Mouse (Mus musculus) embryonic fibroblast, embryonic 13.5 days (primary cell): ENCODE data around the gene Optc. TPM values are rescaled to one million over a fixed set of nuclear protein-coding genes. Genes with fewer than 3 reads are reported as not detected.

Source experiments
- H3K27ac ChIP-seq: 2 replicates; pipeline ENCODE4 v1.5.1; 2012; ENCODE audit warnings: low read length, control low read depth, inconsistent platforms; ENCODE audit not compliant: insufficient read depth
- H3K4me1 ChIP-seq: 2 replicates; pipeline ENCODE4 v1.6.1; 2011; ENCODE audit warnings: low read length; ENCODE audit not compliant: control insufficient read depth, insufficient read depth
- H3K4me3 ChIP-seq: 2 replicates; pipeline ENCODE4 v1.5.1; 2011; ENCODE audit warnings: mild to moderate bottlenecking, control low read depth, low read length; ENCODE audit not compliant: insufficient read depth
- CTCF ChIP-seq: IDR thresholded peaks from 2 replicates; pipeline ENCODE4 v1.5.1; 2011; ENCODE audit warnings: mild to moderate bottlenecking, control low read depth, low read length, moderate library complexity, borderline replicate concordance; ENCODE audit not compliant: insufficient read depth
- POLR2A ChIP-seq: IDR thresholded peaks from 2 replicates; pipeline ENCODE4 v1.6.1; 2011; ENCODE audit warnings: low read depth, mild to moderate bottlenecking, control low read depth, low read length, moderate library complexity
- polyA plus RNA-seq: library from polyadenylated mRNA; stranded (reverse); fragments of >200 nt; gene quantifications from 2 replicates; pipeline ENCODE4 v1.2.4, GENCODE M21; 2011; ENCODE audit warnings: low read depth; ENCODE audit not compliant: missing spikeins, insufficient read length

The Optc gene
- polyA plus RNA-seq, 1 experiment = 4.3 TPM

DNA sequence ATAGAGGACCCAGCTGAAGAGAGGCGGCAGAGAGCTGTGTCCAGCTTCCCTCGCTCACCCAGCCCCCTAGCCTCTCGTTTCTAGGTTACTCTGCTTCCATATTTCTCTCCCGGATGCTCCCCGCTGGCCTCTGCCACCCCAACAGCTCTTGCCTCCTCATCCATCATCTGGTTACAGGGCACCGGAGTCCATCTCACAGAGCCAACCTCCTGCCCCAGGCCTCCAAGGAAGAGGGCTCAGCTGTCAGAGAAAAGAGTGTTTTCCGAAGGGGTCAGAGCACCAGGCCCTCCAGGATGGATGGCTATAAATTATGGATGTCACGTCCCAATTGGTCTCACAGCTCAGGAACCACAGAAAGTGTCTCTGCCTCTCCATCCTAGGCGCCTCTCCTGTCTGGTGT lies 23.1 kb downstream of the Optc start:
- H3K4me1 ChIP-seq = no peaks in the 10 kb centered on the region
- TF ChIP-seq POLR2A (no peak), CTCF (no peak)

DNA sequence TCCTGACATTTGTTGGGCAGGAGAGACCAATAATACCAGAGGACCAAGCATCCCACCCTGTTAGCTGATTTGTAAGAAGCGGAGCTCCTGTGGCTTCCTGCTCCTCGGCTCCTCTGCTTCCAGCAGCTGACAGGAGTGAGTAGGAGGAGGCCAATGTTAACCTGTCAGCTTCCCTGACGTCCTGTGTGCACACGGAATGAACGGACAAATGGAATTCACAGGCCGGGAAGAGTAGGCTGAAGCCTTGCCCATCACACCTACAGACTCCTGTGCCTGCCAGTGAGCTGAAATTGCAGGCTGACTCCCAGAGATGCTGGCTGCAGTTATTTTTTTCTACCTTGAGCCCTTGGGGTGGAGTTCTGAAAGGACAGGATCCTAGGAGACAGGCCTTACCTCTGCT lies 23.7 kb downstream of the Optc start:
- Histone ChIP-seq H3K4me1 (no peaks in the 10 kb centered on the region), H3K4me3 (no peak overlapping the region), H3K27ac (no peak overlapping the region)
- no peak for TF ChIP-seq POLR2A
- TF ChIP-seq CTCF = no peak

More for the DNA sequence above, 23.1 kb downstream of the Optc start:
- no peak overlapping the region for H3K27ac ChIP-seq
- no peak overlapping the region for H3K4me3 ChIP-seq

DNA sequence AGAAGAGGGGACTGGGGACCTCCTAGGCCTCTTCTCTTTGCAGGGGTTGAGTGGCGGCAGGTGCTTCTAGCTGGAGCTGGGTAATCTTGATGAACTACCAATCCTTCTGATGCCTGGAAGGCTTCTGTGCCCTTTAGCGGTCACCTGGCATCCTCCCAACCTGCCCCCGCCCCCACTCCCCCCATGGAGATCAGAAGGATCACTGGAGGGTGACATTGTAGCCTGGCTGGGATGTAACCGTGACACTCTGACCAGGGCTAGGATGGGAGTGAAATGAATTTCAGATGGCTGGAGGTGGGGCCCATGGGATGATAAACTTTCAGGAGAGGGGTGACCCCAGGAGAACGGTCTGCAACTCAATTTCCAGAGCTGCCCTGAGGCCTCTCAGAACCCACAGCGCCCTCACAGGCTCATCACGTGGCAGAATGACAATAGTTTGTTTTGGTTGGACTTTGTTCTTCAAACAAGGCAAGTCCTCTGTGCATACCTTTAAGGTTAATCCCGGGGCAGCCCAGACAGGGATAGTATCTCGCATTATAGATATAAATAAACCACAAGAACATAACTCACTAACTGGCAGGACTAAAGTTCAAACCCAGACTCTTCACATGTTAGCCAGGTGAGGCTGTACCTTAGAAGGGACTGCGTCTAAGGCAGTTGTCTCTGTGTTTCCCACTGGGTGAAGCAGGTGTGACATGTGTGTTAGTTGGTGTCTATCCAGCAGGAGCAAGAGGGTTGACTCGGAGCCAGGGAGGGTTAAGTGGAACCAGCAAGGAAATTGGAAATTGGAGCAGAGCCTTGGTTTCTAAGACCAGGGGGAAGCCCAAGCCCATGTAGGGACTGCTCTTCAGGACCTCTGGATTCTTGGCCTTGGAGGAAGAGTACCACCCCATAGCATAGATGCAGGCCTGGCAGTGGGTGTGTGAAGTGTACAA lies 25.2 kb downstream of the Optc start:
- no peak for TF ChIP-seq CTCF
- TF ChIP-seq POLR2A = no peak
- no peak overlapping the region for H3K27ac ChIP-seq
- H3K4me3 ChIP-seq = no peak overlapping the region
- H3K4me1 ChIP-seq = no peaks in the 10 kb centered on the region

DNA sequence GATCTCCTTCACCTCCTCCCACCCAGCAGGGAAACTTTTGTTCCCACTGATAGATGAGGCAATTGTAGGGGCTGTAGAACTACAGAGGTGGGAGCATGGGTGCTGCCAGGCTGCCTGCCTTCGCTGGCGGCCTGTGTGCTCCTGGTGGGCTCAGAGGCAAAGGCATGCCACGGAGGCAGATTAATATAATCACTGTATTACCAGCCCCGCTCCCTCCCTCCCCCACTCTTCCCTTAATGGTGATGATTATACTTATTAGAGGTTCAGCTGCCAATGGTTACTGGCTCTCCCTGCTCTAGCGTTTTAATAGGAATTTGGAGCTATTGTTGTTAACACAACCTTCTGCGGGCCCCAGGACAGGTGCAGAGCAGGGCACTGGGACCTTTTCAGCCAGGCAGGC lies 26.0 kb downstream of the Optc start:
- Histone ChIP-seq H3K27ac (no peak overlapping the region), H3K4me3 (no peak overlapping the region), H3K4me1 (no peaks in the 10 kb centered on the region)
- TF ChIP-seq CTCF (no peak), POLR2A (no peak)

DNA sequence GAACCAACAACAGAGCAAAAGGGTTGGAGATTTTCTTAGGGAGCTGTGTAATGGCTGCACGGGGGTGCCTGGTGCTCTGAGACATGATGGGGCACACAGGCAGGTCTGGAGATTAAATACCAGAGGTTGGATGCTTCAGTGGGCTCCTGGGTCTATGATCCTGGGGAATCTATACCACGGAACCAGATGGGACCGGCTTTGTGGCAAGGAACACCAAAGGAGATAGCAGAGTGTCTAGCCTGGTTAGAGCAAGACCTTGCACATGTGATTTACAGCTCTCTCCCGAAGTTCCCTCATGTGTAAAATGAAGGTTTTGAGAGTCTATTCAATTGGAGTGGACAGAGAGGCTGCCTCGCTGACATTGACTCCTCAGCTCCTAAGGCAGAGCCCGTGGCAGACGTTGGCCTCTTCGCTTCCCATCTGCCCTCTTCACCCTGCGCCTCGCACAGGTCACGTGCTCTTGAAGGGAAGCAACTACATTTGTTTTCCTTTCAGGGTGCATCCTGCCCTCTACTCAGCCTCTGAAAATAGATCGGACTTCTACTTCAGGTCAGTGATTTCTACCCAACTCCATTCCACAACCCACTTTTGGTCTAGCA lies 28.9 kb downstream of the Optc start:
- TF ChIP-seq CTCF (no peak), POLR2A (no peak)
- H3K4me1 ChIP-seq = no peaks in the 10 kb centered on the region
- no peak overlapping the region for H3K27ac ChIP-seq
- no peak overlapping the region for H3K4me3 ChIP-seq

DNA sequence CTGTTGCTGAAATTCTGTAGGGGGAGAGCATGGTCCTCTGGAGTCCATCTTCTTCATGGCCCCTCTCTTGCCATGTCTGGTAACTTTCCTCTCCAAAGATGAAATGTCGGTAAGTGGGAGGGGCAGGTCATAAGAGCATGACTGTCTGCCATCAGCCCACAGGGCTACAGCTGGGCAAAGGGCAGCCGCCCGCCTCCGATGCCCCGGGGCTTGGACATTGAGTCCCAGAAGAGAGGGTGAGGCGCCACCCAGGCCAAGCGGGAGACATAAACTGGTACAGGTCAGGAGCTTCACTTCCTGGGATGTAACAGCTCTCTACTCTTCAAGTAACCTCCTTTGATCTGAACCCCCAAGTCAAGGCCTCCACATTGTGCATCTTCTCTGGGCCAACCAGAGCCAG lies 30.9 kb downstream of the Optc start:
- Histone ChIP-seq H3K27ac (no peak overlapping the region), H3K4me3 (no peak overlapping the region), H3K4me1 (no peaks in the 10 kb centered on the region)
- no peak for TF ChIP-seq CTCF
- no peak for TF ChIP-seq POLR2A

DNA sequence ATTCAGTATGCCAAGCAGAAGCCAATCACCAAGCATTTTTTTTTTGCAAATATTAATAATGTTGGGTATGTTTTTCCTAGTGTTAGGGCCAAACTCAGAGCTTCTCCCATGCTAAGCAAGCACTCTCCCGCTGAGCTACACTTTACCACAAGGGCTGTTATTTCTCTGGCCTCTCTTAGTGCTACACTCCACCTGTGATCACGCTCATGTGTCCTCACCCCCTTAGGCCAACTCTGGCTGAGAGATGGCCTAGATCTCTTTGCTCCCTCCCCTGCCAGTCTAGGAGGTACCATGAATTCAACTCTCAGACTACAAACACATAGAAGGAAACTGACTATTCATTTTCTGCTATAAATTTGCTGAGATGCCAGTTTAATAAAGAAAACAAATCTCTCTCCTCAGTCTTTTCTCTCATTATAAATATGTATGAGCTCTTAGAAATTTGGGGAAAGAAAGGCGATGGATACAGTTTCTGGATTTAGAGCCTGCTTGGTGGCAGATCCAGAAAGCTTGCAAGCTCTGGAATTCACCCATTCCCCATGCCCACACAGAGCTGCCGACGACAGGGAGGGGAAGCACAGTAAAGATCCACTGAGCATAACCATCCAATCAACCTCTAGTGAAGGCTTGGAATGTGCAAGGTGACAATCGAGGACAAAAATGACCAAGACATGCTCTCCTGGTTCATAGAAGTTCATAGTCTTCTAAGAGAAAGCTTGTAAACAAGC lies 34.5 kb downstream of the Optc start:
- no peak for TF ChIP-seq CTCF
- no peak for TF ChIP-seq POLR2A
- no peak overlapping the region for H3K27ac ChIP-seq
- no peak overlapping the region for H3K4me3 ChIP-seq
- H3K4me1 ChIP-seq = no peaks in the 10 kb centered on the region

DNA sequence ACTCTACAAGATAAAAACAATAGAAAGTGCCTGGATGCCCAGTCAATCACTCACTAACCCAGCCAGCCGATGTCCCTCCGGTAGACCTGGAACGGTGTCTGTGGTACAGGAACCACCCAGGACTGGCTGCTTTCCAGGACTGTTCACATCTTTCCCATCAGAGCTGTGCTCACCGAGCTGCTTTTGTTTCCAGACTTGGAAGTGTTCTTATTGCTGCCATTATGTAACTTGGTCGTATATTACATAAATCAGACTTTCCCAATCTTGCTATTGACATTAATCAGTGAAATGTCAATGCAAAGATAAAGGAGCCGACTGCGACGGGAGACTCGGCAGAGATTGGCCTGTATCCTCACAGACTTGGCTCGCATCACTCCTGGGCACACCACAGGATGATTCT lies 36.6 kb downstream of the Optc start:
- H3K4me3 ChIP-seq = no peak overlapping the region
- TF ChIP-seq POLR2A (no peak), CTCF (no peak)
- no peak overlapping the region for H3K27ac ChIP-seq
- H3K4me1 ChIP-seq = no peaks in the 10 kb centered on the region

DNA sequence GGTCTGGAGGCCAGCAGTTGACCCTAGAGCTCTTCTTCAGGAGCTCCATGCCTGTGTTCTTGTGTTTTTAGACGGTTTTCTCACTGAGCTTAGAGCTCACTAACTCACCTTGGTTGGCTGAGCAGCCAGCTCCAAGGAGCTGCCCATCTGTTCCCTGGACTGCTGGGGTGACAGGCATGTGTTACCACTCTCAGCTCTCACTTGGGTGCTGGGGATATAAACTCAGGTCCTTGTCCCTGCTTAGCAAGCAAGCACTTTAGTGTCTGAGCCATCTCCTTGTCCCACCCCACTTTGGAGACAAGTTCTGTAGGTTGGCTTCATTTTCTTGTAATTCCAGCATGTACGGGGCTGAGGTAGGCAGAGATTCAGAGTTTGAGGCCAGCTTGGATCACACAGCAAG lies 38.6 kb downstream of the Optc start:
- TF ChIP-seq POLR2A (no peak), CTCF (no peak)
- Histone ChIP-seq H3K4me1 (no peaks in the 10 kb centered on the region), H3K4me3 (no peak overlapping the region), H3K27ac (no peak overlapping the region)

DNA sequence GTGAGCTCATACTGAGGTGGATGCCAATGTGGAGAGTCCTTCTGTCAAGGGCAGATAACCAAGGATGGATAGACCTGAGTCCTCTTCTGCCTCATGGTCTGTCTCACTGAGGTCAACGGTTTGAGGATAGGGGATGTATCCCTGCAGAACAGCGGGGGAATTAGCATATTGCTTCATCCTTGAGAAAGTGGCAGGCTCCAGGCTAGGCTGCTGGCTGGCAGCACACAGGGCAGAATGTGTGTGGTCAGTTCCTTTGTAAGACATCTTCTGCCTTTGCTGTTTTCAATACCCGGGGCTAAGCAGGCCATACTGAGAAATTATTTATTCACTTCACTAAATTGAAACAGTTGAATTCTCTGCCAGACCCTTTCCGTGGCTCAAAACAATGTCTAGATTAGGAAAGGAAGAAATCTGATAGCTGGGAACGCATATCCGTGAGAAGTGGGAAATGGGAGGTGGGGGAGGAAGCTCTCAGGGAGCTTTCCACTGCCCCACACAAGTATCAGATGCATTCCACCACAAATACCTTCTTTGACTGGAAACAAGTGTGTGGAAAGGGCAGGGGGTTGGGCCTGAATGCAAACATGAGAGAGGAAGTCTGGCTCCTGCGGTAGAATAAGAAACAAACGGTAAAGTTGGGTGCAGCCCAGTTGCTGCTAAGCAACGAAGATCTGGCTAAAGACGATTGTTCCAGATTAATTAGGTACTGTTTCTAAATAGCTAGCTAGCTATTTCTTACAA lies 44.4 kb downstream of the Optc start:
- no peak overlapping the region for H3K27ac ChIP-seq
- no peak overlapping the region for H3K4me3 ChIP-seq
- H3K4me1 ChIP-seq = 0 out of 2 replicates have a peak, but pooled peaks cover 3% of the 10 kb centered on the region
- TF ChIP-seq POLR2A = no peak
- no peak for TF ChIP-seq CTCF
